Mouse (Mus musculus): ENCODE results near the gene Trim62.

Trim62 gene

DNA sequence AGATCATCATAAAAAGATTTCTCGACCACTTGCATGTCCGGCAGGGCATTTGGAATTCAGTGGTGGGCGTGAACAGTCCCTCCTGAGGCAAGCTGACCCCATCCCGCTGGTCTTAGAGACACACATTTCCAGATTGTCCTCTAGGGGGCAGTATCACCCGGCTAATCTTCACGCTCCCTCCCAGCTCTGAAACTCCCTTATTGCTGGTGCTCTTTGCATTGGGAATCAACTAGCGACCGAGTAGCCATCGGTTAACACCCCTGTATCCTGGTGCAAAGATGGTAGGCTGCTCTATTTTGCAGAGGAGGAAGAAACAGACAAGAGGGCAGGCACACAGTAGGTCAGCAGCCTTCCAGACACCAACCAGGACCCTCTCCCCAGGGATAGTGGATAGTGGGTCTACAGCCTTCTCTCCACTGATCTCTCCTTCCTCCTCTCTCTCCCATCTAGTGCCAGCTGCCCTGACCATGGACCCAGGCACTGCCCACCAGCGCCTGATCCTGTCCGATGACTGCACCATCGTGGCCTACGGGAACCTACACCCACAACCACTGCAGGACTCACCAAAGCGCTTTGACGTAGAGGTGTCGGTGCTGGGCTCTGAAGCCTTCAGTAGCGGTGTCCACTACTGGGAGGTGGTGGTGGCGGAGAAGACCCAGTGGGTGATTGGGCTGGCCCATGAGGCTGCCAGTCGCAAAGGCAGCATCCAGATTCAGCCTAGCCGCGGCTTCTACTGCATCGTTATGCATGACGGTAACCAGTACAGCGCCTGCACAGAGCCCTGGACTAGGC is 25.4 kb downstream of the Trim62 start:
- peak; percentile 43 for DNase-seq (ENCODE audit: low read depth, low spot score)

DNA sequence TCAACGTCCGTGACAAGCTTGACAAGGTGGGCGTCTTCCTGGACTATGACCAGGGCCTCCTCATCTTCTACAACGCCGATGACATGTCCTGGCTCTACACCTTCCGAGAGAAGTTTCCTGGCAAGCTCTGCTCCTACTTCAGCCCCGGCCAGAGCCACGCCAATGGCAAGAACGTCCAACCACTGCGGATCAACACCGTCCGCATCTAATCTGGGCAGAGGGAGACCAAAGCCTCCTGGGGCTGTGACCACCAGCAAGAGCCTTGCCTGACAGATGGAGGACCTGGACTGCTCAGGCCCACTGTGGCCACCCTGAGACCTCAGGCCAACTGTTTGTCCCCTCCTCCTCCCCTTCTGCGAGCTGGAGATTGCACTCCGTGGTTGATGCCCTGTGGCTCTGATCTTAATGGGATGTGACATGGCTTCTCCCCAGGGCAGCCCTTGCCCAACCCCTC is 26.0 kb downstream of the Trim62 start:
- no peak for DNase-seq (ENCODE audit: low read depth, low spot score)

- no peak for DNase-seq (ENCODE audit: low read depth, low spot score)
Observed at GRCm38 (mm10) chr4:128910276-128911063, 27.1 kb downstream of the Trim62 start.

- no peak for DNase-seq (ENCODE audit: low read depth, low spot score)
Observed at GRCm38 (mm10) chr4:128912085-128912484, 28.7 kb downstream of the Trim62 start.

GRCm38 (mm10) chr4:128913794-128914193 is 30.4 kb downstream of the Trim62 start:
- no peak for DNase-seq (ENCODE audit: low read depth, low spot score)

GRCm38 (mm10) chr4:128917119-128917518 is 33.7 kb downstream of the Trim62 start:
- DNase-seq (ENCODE audit: low read depth, low spot score): no peak

DNA sequence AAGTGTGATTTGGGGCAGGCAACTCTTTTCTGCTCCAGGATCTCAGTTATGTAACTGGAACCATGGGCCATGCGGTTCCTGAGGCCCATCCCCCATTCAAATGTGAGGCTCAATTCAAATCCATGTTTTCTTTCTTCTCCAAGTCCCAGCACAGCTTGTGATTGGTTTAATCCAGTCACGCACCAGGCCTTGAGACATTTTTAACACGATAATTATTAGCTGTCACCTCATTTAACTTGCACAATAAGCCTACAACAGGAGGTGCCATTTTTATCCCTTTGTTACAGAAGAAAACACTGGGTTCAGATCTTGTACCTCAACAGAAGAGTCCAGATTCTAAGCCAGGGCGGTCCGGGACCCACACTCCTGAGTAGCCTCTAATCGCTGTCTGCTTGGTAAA is 34.4 kb downstream of the Trim62 start:
- no peak for DNase-seq (ENCODE audit: low read depth, low spot score)

- DNase-seq (ENCODE audit: low read depth, low spot score): no peak
Observed at GRCm38 (mm10) chr4:128918187-128918586, 34.8 kb downstream of the Trim62 start.

- DNase-seq (ENCODE audit: low read depth, low spot score): no peak
Observed at GRCm38 (mm10) chr4:128919106-128919505, 35.7 kb downstream of the Trim62 start.

GRCm38 (mm10) chr4:128923603-128924002 is 40.2 kb downstream of the Trim62 start:
- no peak for DNase-seq (ENCODE audit: low read depth, low spot score)

DNA sequence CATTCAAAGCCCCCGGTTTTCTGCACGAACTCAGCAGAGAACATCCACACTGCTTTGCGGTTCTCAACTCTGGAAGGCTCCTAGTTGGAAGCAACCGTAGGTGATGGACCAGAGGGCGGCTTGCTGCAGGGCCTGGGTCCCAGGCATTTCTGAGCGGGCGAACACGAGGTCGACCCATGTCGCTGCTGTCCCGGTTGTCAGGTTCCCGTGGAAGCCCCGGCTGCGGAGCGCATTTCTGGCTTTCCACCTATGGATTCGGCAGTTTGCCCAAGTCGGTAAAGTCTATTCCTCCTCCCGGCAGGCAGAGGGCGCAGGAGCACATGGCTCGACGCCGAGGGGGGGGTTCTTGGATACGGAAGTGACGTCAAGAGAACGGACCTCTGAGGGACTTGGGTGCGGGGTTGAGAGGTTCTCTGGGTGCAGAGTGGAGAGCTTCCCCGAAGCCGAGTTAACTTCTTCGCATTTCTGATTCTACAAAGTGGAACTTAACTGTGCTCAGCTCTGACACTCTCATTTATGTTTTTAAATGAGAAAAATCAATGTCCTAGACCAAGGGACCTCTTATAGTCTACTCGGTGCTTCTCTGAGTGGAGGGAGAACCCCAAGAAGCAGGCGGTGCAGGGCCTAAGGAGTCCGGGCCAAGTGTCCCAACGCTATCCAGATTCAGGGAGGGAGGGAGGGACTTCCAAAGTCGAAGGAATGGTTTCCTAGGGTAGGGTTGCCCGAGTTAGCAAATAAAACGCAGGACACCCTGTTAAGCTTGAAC is 41.6 kb downstream of the Trim62 start:
- DNase-seq (ENCODE audit: low read depth, low spot score): peak; percentile 88

DNA sequence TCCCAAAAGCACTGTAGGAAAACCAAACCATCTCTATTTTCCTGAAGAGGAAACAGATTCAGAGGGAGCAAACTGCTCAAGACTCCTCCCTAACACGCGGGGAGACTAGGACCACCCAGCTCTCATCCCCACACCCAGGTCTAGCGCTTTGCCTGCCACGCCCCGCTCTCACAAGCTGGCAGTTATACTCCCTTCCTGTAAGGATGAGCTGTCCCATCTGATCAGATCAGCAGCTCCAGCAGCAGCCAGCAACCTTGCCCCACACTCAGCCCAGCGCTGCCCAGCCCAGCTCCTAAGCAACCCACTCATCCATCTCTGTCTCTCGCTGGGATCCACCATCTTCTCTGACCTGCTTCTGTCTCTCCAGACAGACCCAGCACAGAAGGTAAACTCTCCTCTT is 49.4 kb downstream of the Trim62 start:
- DNase-seq (ENCODE audit: low read depth, low spot score): no peak

DNA sequence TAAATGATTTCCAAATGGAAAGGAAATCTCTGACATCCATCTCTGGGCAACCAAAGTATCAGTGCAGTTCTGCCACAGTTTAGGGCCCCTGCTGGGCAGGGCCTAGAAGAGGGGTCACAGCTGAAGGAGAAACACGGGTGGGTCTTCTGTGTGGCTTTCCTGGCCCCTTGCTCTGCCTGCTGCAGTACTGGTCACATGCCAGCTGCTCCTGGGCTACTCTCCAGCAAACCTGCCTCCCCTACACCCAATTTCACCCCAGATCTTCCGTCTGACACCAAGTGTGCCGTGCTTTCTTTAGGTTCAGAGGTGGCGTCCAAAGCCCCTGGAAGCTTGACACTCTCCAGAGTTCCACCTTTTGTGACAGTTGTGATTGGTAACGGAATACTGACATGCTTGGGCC is 52.2 kb downstream of the Trim62 start:
- no peak for DNase-seq (ENCODE audit: low read depth, low spot score)

DNA sequence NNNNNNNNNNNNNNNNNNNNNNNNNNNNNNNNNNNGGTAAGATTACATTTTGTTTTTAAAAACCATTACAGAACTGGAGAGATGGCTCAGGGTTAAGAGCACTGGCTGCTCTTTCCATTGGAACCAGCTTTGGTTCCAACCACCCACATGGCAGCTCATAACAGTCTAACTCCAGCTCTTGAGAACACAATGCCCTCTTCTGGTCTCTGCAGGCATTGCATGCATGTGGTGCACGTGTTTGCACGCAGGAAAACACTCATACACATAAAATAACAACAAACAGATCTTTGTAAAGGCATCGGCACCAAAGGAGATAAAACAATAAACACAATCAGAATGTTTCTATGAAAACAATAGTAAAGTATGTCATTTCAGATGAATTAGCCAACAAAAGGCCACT is 59.0 kb downstream of the Trim62 start:
- DNase-seq (ENCODE audit: low read depth, low spot score): no peak

DNA sequence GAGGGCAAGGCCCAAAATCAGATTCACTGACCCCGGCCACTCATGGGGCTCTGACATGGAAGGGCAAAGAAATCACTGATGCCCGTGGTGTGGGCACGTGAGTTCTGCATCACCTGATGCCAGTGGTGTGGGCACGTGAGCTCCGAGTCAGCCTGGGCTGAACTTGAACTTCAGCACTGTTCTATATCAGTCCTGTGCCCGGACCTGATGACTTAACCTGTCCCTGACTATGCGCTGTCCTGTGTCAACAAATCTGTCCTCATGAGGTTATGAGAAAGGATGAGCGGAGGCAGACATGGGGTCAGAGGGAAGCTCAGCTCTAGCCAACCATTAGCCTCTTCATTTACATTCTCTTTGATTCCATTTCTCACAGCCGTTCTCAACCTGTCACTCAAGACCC is 63.4 kb downstream of the Trim62 start:
- DNase-seq (ENCODE audit: low read depth, low spot score): no peak

DNA sequence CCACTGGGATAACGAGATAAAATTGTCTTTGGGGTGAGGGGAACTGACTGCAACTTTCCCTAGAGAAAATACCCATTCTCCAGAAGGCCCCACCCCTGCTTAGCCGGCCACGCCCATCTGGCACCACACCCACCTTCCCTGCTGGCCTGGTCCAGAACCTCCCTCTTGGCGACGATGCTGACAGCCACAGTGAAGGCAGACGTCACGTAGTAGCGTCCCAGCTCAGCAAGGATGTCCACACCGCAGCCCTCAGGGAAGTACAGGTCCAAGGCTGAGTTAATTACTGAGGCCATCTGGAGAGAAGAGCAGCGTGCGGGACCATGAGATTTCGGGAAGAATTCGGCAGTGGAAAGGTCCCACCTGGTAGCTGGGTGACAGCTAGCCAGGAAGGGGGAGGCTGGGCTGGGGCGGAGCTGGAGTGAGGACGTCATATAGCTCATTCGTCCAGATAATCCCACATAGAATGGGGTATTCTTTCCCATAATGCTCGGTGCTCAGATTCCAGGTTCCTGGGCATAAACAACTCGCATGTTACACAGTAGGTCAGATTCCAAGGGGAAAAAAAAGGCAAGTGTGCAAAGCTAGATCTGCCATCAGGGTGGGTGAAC is 64.0 kb downstream of the Trim62 start:
- no peak for DNase-seq (ENCODE audit: low read depth, low spot score)

DNA sequence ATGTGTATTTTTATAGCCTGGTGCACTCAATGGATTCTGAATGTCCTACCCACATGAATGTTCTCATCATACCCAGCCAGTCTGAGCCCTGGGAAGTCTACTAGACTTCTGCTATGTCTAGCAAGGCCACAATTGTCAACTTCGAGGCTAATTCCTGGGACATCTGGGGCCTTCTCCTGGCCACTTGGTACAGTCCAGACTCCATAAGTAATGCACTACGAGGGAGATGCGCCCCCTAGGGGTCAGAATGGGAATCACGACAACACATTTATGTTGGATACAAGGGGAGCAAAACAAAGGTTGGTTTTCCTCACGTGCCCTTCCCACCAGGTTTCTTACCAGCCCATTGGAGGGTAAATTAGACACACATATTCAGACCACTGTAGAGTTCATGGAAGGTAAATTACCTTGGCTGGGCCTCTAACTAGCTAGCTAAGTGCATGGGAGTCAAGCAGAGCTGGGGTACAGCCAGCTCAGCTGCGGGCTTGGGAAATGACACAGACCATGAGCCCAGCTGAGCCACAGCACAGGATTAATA is 64.8 kb downstream of the Trim62 start:
- DNase-seq (ENCODE audit: low read depth, low spot score): peak; percentile 34

GRCm38 (mm10) chr4:128949470-128950005 is 66.2 kb downstream of the Trim62 start:
- DNase-seq (ENCODE audit: low read depth, low spot score): no peak

DNA sequence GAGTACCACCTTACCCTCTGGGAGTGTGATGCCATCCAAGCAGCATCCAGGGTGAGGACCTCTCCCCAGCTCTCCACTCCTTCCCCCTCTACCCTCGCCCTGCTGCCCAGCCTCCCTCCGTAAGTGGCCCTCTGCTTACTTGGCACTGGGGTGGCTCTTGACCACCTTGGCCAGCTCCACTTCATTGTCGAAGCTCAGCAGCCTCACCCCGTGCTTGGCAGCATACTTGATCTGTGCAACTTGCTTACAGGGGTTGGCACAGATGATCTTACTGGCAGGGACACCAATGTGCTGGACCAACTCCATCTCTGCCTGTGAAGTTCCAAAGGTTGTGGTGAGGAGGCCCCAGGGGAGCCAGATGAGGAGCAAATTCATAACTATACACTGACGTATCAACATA is 67.1 kb downstream of the Trim62 start:
- no peak for DNase-seq (ENCODE audit: low read depth, low spot score)

GRCm38 (mm10) chr4:128953851-128954250 is 70.5 kb downstream of the Trim62 start:
- DNase-seq (ENCODE audit: low read depth, low spot score): no peak

Measured in CD4-positive helper T cell, adult 2 months (primary cell).